Mouse (Mus musculus) hindlimb bud, embryonic 11.5 days (tissue): Measurements from ENCODE around the gene Trim71.

ENCODE experiments used
- DNase-seq: peaks from one replicate; pipeline ENCODE4 v3.0.0-alpha.2; 2012; ENCODE audit warnings: low read depth, low spot score; ENCODE audit errors: extremely low spot score

Trim71 gene

GRCm38 (mm10) chr9:114560141-114560540 is 4.0 kb downstream of the Trim71 start:
- no peak for DNase-seq

- no peak for DNase-seq
Observed at GRCm38 (mm10) chr9:114557086-114557485, 7.1 kb downstream of the Trim71 start.

- DNase-seq, result no peak
Observed at GRCm38 (mm10) chr9:114556276-114556855, 7.8 kb downstream of the Trim71 start.

- DNase-seq, result no peak
Observed at GRCm38 (mm10) chr9:114554355-114554979, 9.7 kb downstream of the Trim71 start.

GRCm38 (mm10) chr9:114553828-114554227 is 10.3 kb downstream of the Trim71 start:
- no peak for DNase-seq

GRCm38 (mm10) chr9:114550033-114550432 is 14.1 kb downstream of the Trim71 start:
- no peak for DNase-seq

GRCm38 (mm10) chr9:114549117-114549516 is 15.1 kb downstream of the Trim71 start:
- no peak for DNase-seq

GRCm38 (mm10) chr9:114548496-114548895 is 15.7 kb downstream of the Trim71 start:
- DNase-seq, result no peak

GRCm38 (mm10) chr9:114547643-114548077 is 16.5 kb downstream of the Trim71 start:
- DNase-seq, result no peak

GRCm38 (mm10) chr9:114546765-114547164 is 17.4 kb downstream of the Trim71 start:
- no peak for DNase-seq

- no peak for DNase-seq
Observed at GRCm38 (mm10) chr9:114544754-114545393, 19.3 kb downstream of the Trim71 start.

- DNase-seq, result no peak
Observed at GRCm38 (mm10) chr9:114543882-114544753, 20.1 kb downstream of the Trim71 start.

- no peak for DNase-seq
Observed at GRCm38 (mm10) chr9:114541279-114541741, 22.9 kb downstream of the Trim71 start.

- DNase-seq, result no peak
Observed at GRCm38 (mm10) chr9:114538996-114539563, 25.1 kb downstream of the Trim71 start.

- DNase-seq, result no peak
Observed at GRCm38 (mm10) chr9:114536628-114537027, 27.5 kb downstream of the Trim71 start.

GRCm38 (mm10) chr9:114534747-114535517 is 29.2 kb downstream of the Trim71 start:
- no peak for DNase-seq

GRCm38 (mm10) chr9:114533848-114534247 is 30.3 kb downstream of the Trim71 start:
- no peak for DNase-seq

- no peak for DNase-seq
Observed at GRCm38 (mm10) chr9:114531276-114531675, 32.9 kb downstream of the Trim71 start.

GRCm38 (mm10) chr9:114528680-114529048 is 35.5 kb downstream of the Trim71 start:
- no peak for DNase-seq

- DNase-seq, result peak; percentile 57
Observed at GRCm38 (mm10) chr9:114527992-114528679, 36.0 kb downstream of the Trim71 start.
